Mouse (Mus musculus): ENCODE measurements at regions not wholly inside any gene's neighbourhood (a gene's known extent, or its start where the extent isn't known, plus 50 kb on each side); places are given as distances from the start of the nearest gene placed in this dataset.

DNA sequence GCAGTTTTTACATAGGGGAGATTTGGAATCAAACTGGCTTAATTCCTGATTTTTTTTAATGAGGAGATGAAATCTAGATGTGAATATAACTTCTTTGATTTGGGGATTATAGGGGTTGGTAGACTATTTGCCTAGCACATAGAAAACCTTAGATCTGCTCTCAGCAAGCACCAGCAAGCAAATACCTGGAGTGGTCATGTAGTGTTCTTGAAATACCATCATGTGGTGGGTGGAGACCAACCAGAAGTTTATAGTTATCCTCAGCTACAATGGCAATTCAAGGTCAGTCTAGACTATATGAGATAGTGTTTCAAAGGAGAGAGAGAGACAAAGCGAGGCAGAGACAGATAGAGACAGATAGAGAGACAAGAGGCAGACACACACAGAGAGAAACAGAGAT, 94.1 kb upstream of the Klf6 start:
- Histone ChIP-seq H3K27me3 (ENCODE audit: insufficient read depth, low read length) (no peaks in the 10 kb centered on the region), H3K9ac (no peak overlapping the region), H3K4me2 (no peak overlapping the region), H3K9me3 (ENCODE audit: low read depth, low read length) (no peaks in the 10 kb centered on the region), H3K4me1 (ENCODE audit: insufficient read depth) (no peaks in the 10 kb centered on the region), H3K36me3 (ENCODE audit: insufficient read depth) (no peaks in the 10 kb centered on the region), H3K4me3 (ENCODE audit: low read depth, low read length) (no peak overlapping the region), H3K27ac (ENCODE audit: low read depth) (no peak overlapping the region)
- WGBS, result 70% methylated on average over 1 of the region's 1 CpGs
- peak; percentile 11 for DNase-seq
- no peak for ATAC-seq (ENCODE audit: insufficient read depth)
- TF ChIP-seq CTCF (IDR thresholded peaks at IDR 0.05; ENCODE audit: low read depth), result no peak

- no peak overlapping the region for H3K4me3 ChIP-seq (ENCODE audit: low read depth, low read length)
- ATAC-seq (ENCODE audit: insufficient read depth) (no peak), DNase-seq (no peak)
- no peaks in the 10 kb centered on the region for H3K9me3 ChIP-seq (ENCODE audit: low read depth, low read length)
- no peaks in the 10 kb centered on the region for H3K27me3 ChIP-seq (ENCODE audit: insufficient read depth, low read length)
- no peaks in the 10 kb centered on the region for H3K36me3 ChIP-seq (ENCODE audit: insufficient read depth)
- no peaks in the 10 kb centered on the region for H3K4me1 ChIP-seq (ENCODE audit: insufficient read depth)
- H3K4me2 ChIP-seq, result no peak overlapping the region
- H3K9ac ChIP-seq, result no peak overlapping the region
- 91% methylated on average over 2 of the region's 2 CpGs for WGBS
- TF ChIP-seq CTCF (IDR thresholded peaks at IDR 0.05; ENCODE audit: low read depth), result no peak
- no peak overlapping the region for H3K27ac ChIP-seq (ENCODE audit: low read depth)
Measured at GRCm38 (mm10) chr13:5768699-5769098, 92.6 kb upstream of the Klf6 start.

DNA sequence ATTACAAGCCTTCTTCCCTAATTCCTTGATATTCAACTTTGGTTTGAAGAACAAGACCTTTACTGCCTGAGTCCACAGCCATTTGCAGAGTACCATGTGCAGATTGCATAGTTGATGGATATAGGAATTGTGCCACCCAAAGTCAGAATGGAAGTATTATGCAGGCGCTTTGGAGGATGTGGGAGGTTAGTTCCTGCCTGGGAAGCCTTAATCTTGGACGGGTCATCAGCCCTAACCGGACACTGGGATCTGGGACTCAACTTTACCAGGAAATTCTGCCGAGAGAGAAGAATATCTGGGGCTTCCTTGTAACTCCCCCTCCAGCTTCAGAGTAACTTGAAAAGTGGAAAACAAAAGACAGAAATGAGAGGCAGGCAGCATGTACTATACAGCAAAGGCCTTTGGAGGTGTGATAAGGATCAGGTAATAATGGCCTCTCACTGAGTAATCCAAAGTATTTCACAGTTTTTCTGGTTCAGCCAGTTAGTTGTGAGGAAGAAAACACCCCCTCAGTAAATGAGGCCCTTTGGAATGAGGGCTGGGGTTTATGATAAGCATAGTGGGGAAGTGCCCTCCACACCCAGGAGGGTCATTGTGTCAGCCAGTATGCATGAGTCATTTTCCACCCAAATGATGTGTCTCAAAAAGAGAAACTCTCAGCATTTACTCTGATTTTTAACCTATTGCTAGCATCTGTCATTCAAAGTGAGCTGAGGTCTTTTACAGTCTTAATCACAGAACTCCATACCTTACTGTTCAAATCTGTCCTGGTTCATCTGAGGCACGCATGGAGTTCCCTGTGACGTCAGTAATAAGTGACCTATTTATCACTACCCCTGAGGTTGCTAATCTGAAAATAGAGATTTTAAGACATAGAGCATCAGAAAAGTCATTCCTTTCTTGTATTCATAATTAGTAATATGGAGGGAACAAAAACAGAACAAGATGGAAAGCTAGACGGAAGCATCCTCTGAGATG, 91.7 kb upstream of the Klf6 start:
- no peak overlapping the region for H3K9ac ChIP-seq
- DNase-seq (peak; percentile 45), ATAC-seq (ENCODE audit: insufficient read depth) (peak; percentile 77)
- WGBS, result 57% methylated on average over 7 of the region's 7 CpGs
- no peaks in the 10 kb centered on the region for H3K27me3 ChIP-seq (ENCODE audit: insufficient read depth, low read length)
- TF ChIP-seq CTCF (IDR thresholded peaks at IDR 0.05; ENCODE audit: low read depth), result no peak
- H3K36me3 ChIP-seq (ENCODE audit: insufficient read depth), result no peaks in the 10 kb centered on the region
- no peak overlapping the region for H3K4me3 ChIP-seq (ENCODE audit: low read depth, low read length)
- H3K4me2 ChIP-seq, result no peak overlapping the region
- H3K27ac ChIP-seq (ENCODE audit: low read depth), result peak overlapping the region; percentile 40; the same call in 1 of the 2 replicates
- no peaks in the 10 kb centered on the region for H3K4me1 ChIP-seq (ENCODE audit: insufficient read depth)
- H3K9me3 ChIP-seq (ENCODE audit: low read depth, low read length), result no peaks in the 10 kb centered on the region

GRCm38 (mm10) chr13:5773811-5774210, 87.5 kb upstream of the Klf6 start:
- Histone ChIP-seq H3K36me3 (ENCODE audit: insufficient read depth) (no peaks in the 10 kb centered on the region), H3K9me3 (ENCODE audit: low read depth, low read length) (no peaks in the 10 kb centered on the region), H3K4me3 (ENCODE audit: low read depth, low read length) (no peak overlapping the region), H3K9ac (no peak overlapping the region), H3K4me2 (no peak overlapping the region), H3K27me3 (ENCODE audit: insufficient read depth, low read length) (no peaks in the 10 kb centered on the region), H3K4me1 (ENCODE audit: insufficient read depth) (no peaks in the 10 kb centered on the region), H3K27ac (ENCODE audit: low read depth) (no peak overlapping the region)
- 85% methylated on average over 3 of the region's 3 CpGs for WGBS
- no peak for TF ChIP-seq CTCF (IDR thresholded peaks at IDR 0.05; ENCODE audit: low read depth)
- no peak for ATAC-seq (ENCODE audit: insufficient read depth)
- no peak for DNase-seq

GRCm38 (mm10) chr13:5778443-5779171, 82.7 kb upstream of the Klf6 start:
- H3K36me3 ChIP-seq (ENCODE audit: insufficient read depth), result no peaks in the 10 kb centered on the region
- no peak for DNase-seq
- 54% methylated on average over 5 of the region's 5 CpGs for WGBS

DNA sequence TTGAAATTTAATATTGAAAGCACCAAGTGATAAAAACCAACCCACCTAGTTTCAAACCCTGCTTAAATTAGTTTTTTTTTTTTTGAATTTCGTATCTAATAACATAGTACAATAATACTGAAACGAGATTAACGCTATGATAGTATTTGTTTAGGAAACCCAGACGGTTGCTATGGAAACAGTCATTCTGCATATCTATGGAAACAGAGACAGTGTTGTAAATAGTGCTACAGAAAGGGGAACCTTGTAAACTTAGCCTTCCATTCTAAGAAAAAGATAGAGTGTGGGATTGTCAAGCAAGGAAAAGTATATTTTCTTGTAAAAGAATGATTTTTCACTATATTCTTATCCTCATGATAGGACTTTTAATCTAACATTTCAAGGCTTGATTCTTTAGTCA, 81.9 kb upstream of the Klf6 start:
- Histone ChIP-seq H3K4me3 (ENCODE audit: low read depth, low read length) (no peak overlapping the region), H3K27ac (ENCODE audit: low read depth) (no peak overlapping the region), H3K4me2 (no peak overlapping the region), H3K27me3 (ENCODE audit: insufficient read depth, low read length) (no peaks in the 10 kb centered on the region), H3K36me3 (ENCODE audit: insufficient read depth) (no peaks in the 10 kb centered on the region), H3K4me1 (ENCODE audit: insufficient read depth) (no peaks in the 10 kb centered on the region), H3K9me3 (ENCODE audit: low read depth, low read length) (no peaks in the 10 kb centered on the region), H3K9ac (no peak overlapping the region)
- TF ChIP-seq CTCF (IDR thresholded peaks at IDR 0.05; ENCODE audit: low read depth), result no peak
- ATAC-seq (ENCODE audit: insufficient read depth), result no peak
- DNase-seq, result peak; percentile 56
- 46% methylated on average over 4 of the region's 4 CpGs for WGBS

More at GRCm38 (mm10) chr13:5778443-5779171, 82.7 kb upstream of the Klf6 start:
- Histone ChIP-seq H3K4me1 (ENCODE audit: insufficient read depth) (no peaks in the 10 kb centered on the region), H3K4me3 (ENCODE audit: low read depth, low read length) (no peak overlapping the region), H3K4me2 (no peak overlapping the region), H3K9ac (no peak overlapping the region), H3K27ac (ENCODE audit: low read depth) (no peak overlapping the region), H3K9me3 (ENCODE audit: low read depth, low read length) (no peaks in the 10 kb centered on the region), H3K27me3 (ENCODE audit: insufficient read depth, low read length) (no peaks in the 10 kb centered on the region)
- no peak for ATAC-seq (ENCODE audit: insufficient read depth)
- no peak for TF ChIP-seq CTCF (IDR thresholded peaks at IDR 0.05; ENCODE audit: low read depth)

DNA sequence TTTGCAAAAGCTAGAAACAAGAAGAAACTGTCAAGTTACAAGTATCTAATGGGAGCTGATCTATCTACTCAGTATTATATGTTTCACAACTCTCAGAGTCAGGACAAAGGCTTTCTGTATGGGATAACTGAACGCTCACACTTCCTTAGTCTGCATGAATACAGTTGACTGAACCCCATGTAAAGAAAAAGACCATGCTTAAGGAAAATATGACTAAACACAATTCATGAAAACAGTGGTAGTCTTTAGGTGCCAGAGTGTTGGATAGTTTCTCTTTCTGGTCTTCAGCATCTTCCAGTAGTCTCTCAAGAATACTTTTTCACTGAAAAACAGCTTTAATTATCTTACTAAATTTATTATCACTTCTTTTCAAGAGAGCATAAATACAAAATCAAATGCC, 78.7 kb upstream of the Klf6 start:
- Histone ChIP-seq H3K4me1 (ENCODE audit: insufficient read depth) (no peaks in the 10 kb centered on the region), H3K4me3 (ENCODE audit: low read depth, low read length) (no peak overlapping the region), H3K27me3 (ENCODE audit: insufficient read depth, low read length) (no peaks in the 10 kb centered on the region), H3K4me2 (no peak overlapping the region), H3K36me3 (ENCODE audit: insufficient read depth) (no peaks in the 10 kb centered on the region), H3K9me3 (ENCODE audit: low read depth, low read length) (no peaks in the 10 kb centered on the region), H3K27ac (ENCODE audit: low read depth) (no peak overlapping the region), H3K9ac (no peak overlapping the region)
- no peak for TF ChIP-seq CTCF (IDR thresholded peaks at IDR 0.05; ENCODE audit: low read depth)
- 88% methylated on average over 1 of the region's 1 CpGs for WGBS
- no peak for DNase-seq
- ATAC-seq (ENCODE audit: insufficient read depth), result no peak

Data from lung, embryonic 14.5 days (tissue).